Mouse (Mus musculus): ENCODE results near the gene Timm13. TPM values are rescaled to one million over a fixed set of nuclear protein-coding genes. Genes with fewer than 3 reads are reported as not detected.

Gene Timm13
- polyA plus RNA-seq, 2 experiments from 2014 or later: 228 to 262 TPM

- ATAC-seq: no peak
These were observed 42.3 kb downstream of the Timm13 start for GRCm38 (mm10) chr10:80858350-80858935.

GRCm38 (mm10) chr10:80857848-80858247, 42.9 kb downstream of the Timm13 start:
- ATAC-seq: no peak

DNA sequence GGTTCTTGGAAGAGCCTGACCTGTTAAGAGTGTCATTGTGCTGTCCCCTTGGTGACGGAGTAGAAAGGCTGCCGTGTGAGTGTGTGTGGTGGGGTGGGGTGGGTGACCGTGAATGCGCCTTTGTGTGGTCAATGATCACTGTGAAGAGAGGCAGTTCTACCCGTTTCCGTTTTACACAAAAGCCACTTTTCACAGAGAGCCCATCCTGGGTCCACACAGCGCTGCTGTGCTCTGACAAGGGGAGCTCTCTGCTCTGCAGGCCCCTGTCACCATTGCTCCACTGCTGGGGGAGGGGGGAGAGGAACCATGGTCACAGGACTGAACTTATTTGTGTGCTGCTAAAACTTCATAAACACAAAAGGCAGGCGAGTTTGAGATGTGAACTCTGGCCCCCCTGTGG, 43.4 kb downstream of the Timm13 start:
- ATAC-seq: no peak

- no peak for ATAC-seq
These were observed 43.9 kb downstream of the Timm13 start for GRCm38 (mm10) chr10:80856908-80857307.

GRCm38 (mm10) chr10:80856267-80856666, 44.5 kb downstream of the Timm13 start:
- ATAC-seq: no peak

DNA sequence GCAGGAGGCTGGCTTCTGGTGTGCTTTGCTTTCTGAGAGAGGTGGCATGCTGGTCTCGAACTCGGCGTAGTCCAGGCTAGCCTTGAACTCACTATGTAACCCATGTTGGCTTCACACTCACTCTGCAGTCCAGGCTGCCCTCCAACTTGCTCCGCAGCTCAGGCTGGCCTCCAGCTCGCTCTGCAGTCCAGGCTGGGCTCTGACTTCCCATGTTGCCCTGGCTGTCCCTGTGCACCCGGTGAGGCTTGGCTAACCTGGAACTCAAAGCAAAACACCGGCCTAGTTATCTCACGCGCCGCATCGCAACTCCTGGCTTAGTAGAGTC, 45.1 kb downstream of the Timm13 start:
- no peak for ATAC-seq

- ATAC-seq: peak; percentile 70
These were observed 45.6 kb downstream of the Timm13 start, which contains the start of the genes Lsm7 and Sppl2b for GRCm38 (mm10) chr10:80854913-80855748. TSS of gene Lsm7 (minus strand) at chr10:80855209. TSS of gene Sppl2b (plus strand) at chr10:80855275.

Other genes with a start within 250 kb of the Timm13 start
- gene Btbd2, start 243.9 kb downstream of the Timm13 start, polyA plus RNA-seq (2017; shearing (Covaris generic)): 1 to 10 TPM; 5.5 to 6.1 TPM
- gene Mknk2, start 222.9 kb downstream of the Timm13 start, polyA plus RNA-seq (2017; shearing (Covaris generic)): 10 to 100 TPM; 56.1 to 64.2 TPM
- gene Mob3a, start 199.0 kb downstream of the Timm13 start, polyA plus RNA-seq (2017; shearing (Covaris generic)): 100 to 1,000 TPM; 212 to 221 TPM
- 10 to 100 TPM; 80.1 to 96.5 TPM for gene Izumo4, start 198.8 kb downstream of the Timm13 start, polyA plus RNA-seq (2017; shearing (Covaris generic))
- gene Ap3d1, start 158.7 kb downstream of the Timm13 start, polyA plus RNA-seq (2017; shearing (Covaris generic)): 10 to 100 TPM; 22.7 to 24.0 TPM
- 10 to 100 TPM; 13.6 to 18.0 TPM for gene Dot1l, start 145.8 kb downstream of the Timm13 start, polyA plus RNA-seq (2017; shearing (Covaris generic))
- gene Sf3a2, start 102.8 kb downstream of the Timm13 start, polyA plus RNA-seq (2017; shearing (Covaris generic)): 10 to 100 TPM; 18.9 to 19.9 TPM
- gene Plekhj1, start 102.3 kb downstream of the Timm13 start, polyA plus RNA-seq (2017; shearing (Covaris generic)): 100 to 1,000 TPM; 121 to 156 TPM
- gene Amh, start 95.7 kb downstream of the Timm13 start, polyA plus RNA-seq (2017; shearing (Covaris generic)): not detected
- gene Jsrp1, start 87.5 kb downstream of the Timm13 start, polyA plus RNA-seq (2017; shearing (Covaris generic)): not detected
- gene Oaz1, start 74.3 kb downstream of the Timm13 start, polyA plus RNA-seq (2017; shearing (Covaris generic)): 1,000 to 10,000 TPM; 1,826 to 2,667 TPM
- gene Lingo3, start 56.9 kb downstream of the Timm13 start, polyA plus RNA-seq (2017; shearing (Covaris generic)): not detected
- gene Lsm7, start 45.8 kb downstream of the Timm13 start, polyA plus RNA-seq (2017; shearing (Covaris generic)): 100 to 1,000 TPM; 202 to 214 TPM
- gene Sppl2b, start 45.7 kb downstream of the Timm13 start, polyA plus RNA-seq (2017; shearing (Covaris generic)): 10 to 100 TPM in 1 of 2 experiments, 1 to 10 TPM in 1; 8.9 to 18.4 TPM
- gene Tmprss9, start 29.1 kb downstream of the Timm13 start, polyA plus RNA-seq (2017; shearing (Covaris generic)): not detected
- 1 to 10 TPM; 2.8 to 4.5 TPM for gene Lmnb2, start 17.3 kb upstream of the Timm13 start, polyA plus RNA-seq (2017; shearing (Covaris generic))
- gene Gadd45b, start 29.1 kb upstream of the Timm13 start, polyA plus RNA-seq (2017; shearing (Covaris generic)): 10 to 100 TPM; 22.8 to 45.2 TPM
- gene Gng7, start 114.0 kb upstream of the Timm13 start, polyA plus RNA-seq (2017; shearing (Covaris generic)): not detected
- gene Diras1, start 124.7 kb upstream of the Timm13 start, polyA plus RNA-seq (2017; shearing (Covaris generic)): under 1 TPM in 1 of 2 experiments, not detected in 1; 0.11 TPM
- 1 to 10 TPM; 3.2 to 4.0 TPM for gene Slc39a3, start 136.5 kb upstream of the Timm13 start, polyA plus RNA-seq (2017; shearing (Covaris generic))
- gene Sgta, start 159.2 kb upstream of the Timm13 start, polyA plus RNA-seq (2017; shearing (Covaris generic)): 10 to 100 TPM; 54.7 to 68.3 TPM
- gene Thop1, start 169.1 kb upstream of the Timm13 start, polyA plus RNA-seq (2017; shearing (Covaris generic)): 1 to 10 TPM; 2.8 to 4.5 TPM
- not detected for gene Creb3l3, start 197.9 kb upstream of the Timm13 start, polyA plus RNA-seq (2017; shearing (Covaris generic))
- gene Map2k2, start 204.9 kb upstream of the Timm13 start, polyA plus RNA-seq (2017; shearing (Covaris generic)): 10 to 100 TPM; 21.3 to 26.5 TPM
- 10 to 100 TPM; 10.7 to 12.4 TPM for gene Zbtb7a, start 234.3 kb upstream of the Timm13 start, polyA plus RNA-seq (2017; shearing (Covaris generic))

Data from activated CD4-positive, CD25-positive, alpha-beta regulatory T cell, adult 4 months (primary cell).